Mouse (Mus musculus) limb, embryonic 12.5 days (tissue): ENCODE results near the gene Miip. TPM values are rescaled to one million over a fixed set of nuclear protein-coding genes. Genes with fewer than 3 reads are reported as not detected.

Experiments used
- ATAC-seq: fragments of 200-750 bp; cut with Nextera tagmentation; 2 replicates; pipeline ENCODE4 v1.8.0; 2017; ENCODE audit warnings: low read depth, moderate TSS enrichment; ENCODE audit not compliant: insufficient number of reproducible peaks, insufficient read depth, low FRiP score, low TSS enrichment
- H3K27ac ChIP-seq: fragments of 300-500 bp; sonication (generic); 2 replicates; pipeline ENCODE4 v1.5.1; 2016; ENCODE audit warnings: mild to moderate bottlenecking, moderate library complexity
- H3K27me3 ChIP-seq: fragments of 300-500 bp; sonication (generic); 2 replicates; pipeline ENCODE4 v1.6.1; 2016; ENCODE audit warnings: mild to moderate bottlenecking, moderate library complexity
- H3K36me3 ChIP-seq: fragments of 300-500 bp; sonication (generic); 2 replicates; pipeline ENCODE4 v1.6.1; 2016; ENCODE audit warnings: mild to moderate bottlenecking, moderate library complexity
- H3K4me1 ChIP-seq: fragments of 300-500 bp; sonication (generic); replicated peaks from 2 replicates; pipeline ENCODE4 v1.6.1; 2016
- H3K4me2 ChIP-seq: fragments of 300-500 bp; sonication (generic); 2 replicates; pipeline ENCODE4 v1.6.1; 2016; ENCODE audit warnings: mild to moderate bottlenecking, moderate library complexity
- H3K4me3 ChIP-seq: fragments of 300-500 bp; sonication (generic); replicated peaks from 2 replicates; pipeline ENCODE4 v1.5.1; 2016; ENCODE audit warnings: mild to moderate bottlenecking
- H3K9ac ChIP-seq: fragments of 300-500 bp; sonication (generic); replicated peaks from 2 replicates; pipeline ENCODE4 v1.6.1; 2016; ENCODE audit warnings: mild to moderate bottlenecking, moderate library complexity
- H3K9me3 ChIP-seq: fragments of 300-500 bp; sonication (generic); 2 replicates; pipeline ENCODE4 v1.6.1; 2016; ENCODE audit warnings: mild to moderate bottlenecking, moderate library complexity
- WGBS: fragments of 180-500 bp; shearing (Covaris S2); methylation state at CpG from one replicate; pipeline ENCODE4 v1.1.7; 2016; 5-methylcytosine and 5-hydroxymethylcytosine counted together
- polyA plus RNA-seq: library from polyadenylated mRNA; unstranded; fragments of >200 nt; fragmentation: Nextera tagmentation; extraction: Ambion mirVana; gene quantifications from 2 replicates; pipeline ENCODE4 v1.2.1, GENCODE M21; 2016

Gene Miip
- polyA plus RNA-seq, result 48.4 and 49.1 TPM in 2 replicates

GRCm38 (mm10) chr4:147868450-147869031 is at the start of gene Miip, which contains the start of gene Fv1:
TSS of gene Miip (minus strand) at chr4:147868816.
TSS of gene Fv1 (plus strand) at chr4:147868979.
- no peaks in the 10 kb centered on the region for H3K27me3 ChIP-seq
- H3K36me3 ChIP-seq, result peaks cover 49% of the 10 kb centered on the region
- H3K4me1 ChIP-seq, result peaks cover 21% of the 10 kb centered on the region
- H3K4me2 ChIP-seq, result peak within 1 kb of the TSS; percentile 84
- no peaks in the 10 kb centered on the region for H3K9me3 ChIP-seq
- H3K4me3 ChIP-seq, result peak within 1 kb of the TSS; percentile 82
- ATAC-seq, result peak; percentile 97
- H3K9ac ChIP-seq, result peak within 1 kb of the TSS; percentile 79
- under 1% methylated on average over 30 of the region's 30 CpGs for WGBS
- H3K27ac ChIP-seq, result peak within 1 kb of the TSS; percentile 82

- no peak overlapping the region for H3K9ac ChIP-seq
- ATAC-seq, result no peak
- H3K9me3 ChIP-seq, result no peaks in the 10 kb centered on the region
- WGBS, result 87% methylated on average over 5 of the region's 5 CpGs
- no peak overlapping the region for H3K4me3 ChIP-seq
- H3K27ac ChIP-seq, result no peak overlapping the region
- no peaks in the 10 kb centered on the region for H3K27me3 ChIP-seq
- H3K4me2 ChIP-seq, result no peak overlapping the region
- H3K4me1 ChIP-seq, result peaks cover 4% of the 10 kb centered on the region; the same call in 1 of the 2 replicates
- H3K36me3 ChIP-seq, result peaks cover 51% of the 10 kb centered on the region
Measured at GRCm38 (mm10) chr4:147909486-147909885, 40.9 kb upstream of the Miip start.

- no peak for ATAC-seq
Measured at GRCm38 (mm10) chr4:147906230-147906629, 37.6 kb upstream of the Miip start.

GRCm38 (mm10) chr4:147905090-147905659 is 36.6 kb upstream of the Miip start:
- no peak overlapping the region for H3K27ac ChIP-seq

More at GRCm38 (mm10) chr4:147906230-147906629, 37.6 kb upstream of the Miip start:
- Histone ChIP-seq H3K9me3 (no peaks in the 10 kb centered on the region), H3K4me3 (no peak overlapping the region), H3K27ac (no peak overlapping the region), H3K9ac (no peak overlapping the region), H3K4me2 (no peak overlapping the region), H3K4me1 (peaks cover 9% of the 10 kb centered on the region), H3K27me3 (no peaks in the 10 kb centered on the region), H3K36me3 (peaks cover 35% of the 10 kb centered on the region)
- 90% methylated on average over 5 of the region's 5 CpGs for WGBS

GRCm38 (mm10) chr4:147904313-147905089 is 35.9 kb upstream of the Miip start, which contains the start of gene Mfn2:
TSS of gene Mfn2 (minus strand) at chr4:147904704.
- WGBS, result under 1% methylated on average over 59 of the region's 59 CpGs
- ATAC-seq, result peak; percentile 89
- peak within 1 kb of the TSS; percentile 83 for H3K27ac ChIP-seq
- H3K4me1 ChIP-seq, result peaks cover 9% of the 10 kb centered on the region
- H3K36me3 ChIP-seq, result peaks cover 32% of the 10 kb centered on the region
- peak within 1 kb of the TSS; percentile 84 for H3K9ac ChIP-seq
- H3K27me3 ChIP-seq, result no peaks in the 10 kb centered on the region
- peak within 1 kb of the TSS; percentile 70 for H3K4me2 ChIP-seq
- H3K9me3 ChIP-seq, result no peaks in the 10 kb centered on the region
- peak within 1 kb of the TSS; percentile 89 for H3K4me3 ChIP-seq

More at GRCm38 (mm10) chr4:147905090-147905659, 36.6 kb upstream of the Miip start:
- H3K36me3 ChIP-seq, result peaks cover 32% of the 10 kb centered on the region
- peak overlapping the region; percentile 89 for H3K4me3 ChIP-seq
- peak overlapping the region; percentile 70 for H3K4me2 ChIP-seq
- under 1% methylated on average over 8 of the region's 8 CpGs for WGBS
- no peaks in the 10 kb centered on the region for H3K27me3 ChIP-seq
- H3K9ac ChIP-seq, result no peak overlapping the region
- H3K9me3 ChIP-seq, result no peaks in the 10 kb centered on the region
- H3K4me1 ChIP-seq, result peaks cover 9% of the 10 kb centered on the region
- peak; percentile 9; the same call in 1 of the 2 replicates for ATAC-seq

GRCm38 (mm10) chr4:147903601-147904000 is 35.0 kb upstream of the Miip start:
- peak overlapping the region; percentile 89 for H3K4me3 ChIP-seq
- peak overlapping the region; percentile 84 for H3K9ac ChIP-seq
- H3K9me3 ChIP-seq, result no peaks in the 10 kb centered on the region
- 87% methylated on average over 3 of the region's 3 CpGs for WGBS
- no peak for ATAC-seq
- H3K27me3 ChIP-seq, result no peaks in the 10 kb centered on the region
- peaks cover 9% of the 10 kb centered on the region for H3K4me1 ChIP-seq
- H3K27ac ChIP-seq, result no peak overlapping the region
- H3K36me3 ChIP-seq, result peaks cover 36% of the 10 kb centered on the region
- peak overlapping the region; percentile 70 for H3K4me2 ChIP-seq

- peaks cover 9% of the 10 kb centered on the region for H3K4me1 ChIP-seq
- no peaks in the 10 kb centered on the region for H3K27me3 ChIP-seq
- H3K27ac ChIP-seq, result no peak overlapping the region
- peaks cover 42% of the 10 kb centered on the region for H3K36me3 ChIP-seq
- no peaks in the 10 kb centered on the region for H3K9me3 ChIP-seq
- no peak for ATAC-seq
- WGBS, result 91% methylated on average over 12 of the region's 12 CpGs
- no peak overlapping the region for H3K9ac ChIP-seq
- peak overlapping the region; percentile 70; the same call in 1 of the 2 replicates for H3K4me2 ChIP-seq
- H3K4me3 ChIP-seq, result no peak overlapping the region
Measured at GRCm38 (mm10) chr4:147902906-147903500, 34.4 kb upstream of the Miip start.

GRCm38 (mm10) chr4:147900452-147900851 is 31.8 kb upstream of the Miip start:
- Histone ChIP-seq H3K36me3 (peaks cover 67% of the 10 kb centered on the region), H3K4me2 (no peak overlapping the region), H3K4me1 (peaks cover 9% of the 10 kb centered on the region), H3K27ac (no peak overlapping the region), H3K27me3 (no peaks in the 10 kb centered on the region), H3K9ac (no peak overlapping the region), H3K9me3 (no peaks in the 10 kb centered on the region), H3K4me3 (no peak overlapping the region)
- no peak for ATAC-seq
- WGBS, result 91% methylated on average over 7 of the region's 7 CpGs

GRCm38 (mm10) chr4:147897348-147897747 is 28.7 kb upstream of the Miip start:
- H3K4me1 ChIP-seq, result no peaks in the 10 kb centered on the region
- no peak overlapping the region for H3K9ac ChIP-seq
- peaks cover 85% of the 10 kb centered on the region for H3K36me3 ChIP-seq
- 85% methylated on average over 3 of the region's 3 CpGs for WGBS
- ATAC-seq, result no peak
- H3K9me3 ChIP-seq, result no peaks in the 10 kb centered on the region
- no peaks in the 10 kb centered on the region for H3K27me3 ChIP-seq
- no peak overlapping the region for H3K27ac ChIP-seq
- no peak overlapping the region for H3K4me2 ChIP-seq
- no peak overlapping the region for H3K4me3 ChIP-seq

GRCm38 (mm10) chr4:147896411-147896810 is 27.8 kb upstream of the Miip start:
- no peak overlapping the region for H3K4me2 ChIP-seq
- H3K9me3 ChIP-seq, result no peaks in the 10 kb centered on the region
- no peak overlapping the region for H3K4me3 ChIP-seq
- no peak overlapping the region for H3K27ac ChIP-seq
- no peaks in the 10 kb centered on the region for H3K27me3 ChIP-seq
- ATAC-seq, result no peak
- no peak overlapping the region for H3K9ac ChIP-seq
- H3K36me3 ChIP-seq, result peaks cover 90% of the 10 kb centered on the region
- no peaks in the 10 kb centered on the region for H3K4me1 ChIP-seq
- 81% methylated on average over 1 of the region's 1 CpGs for WGBS
